Mouse (Mus musculus): ENCODE results near the gene Tmem135. TPM values are rescaled to one million over a fixed set of nuclear protein-coding genes. Genes with fewer than 3 reads are reported as not detected.

Tmem135 gene
- polyA plus RNA-seq, 1 experiment from 2014 or later, result 14.6 TPM

GRCm38 (mm10) chr7:89410294-89410693, 6.3 kb upstream of the Tmem135 start:
- Histone ChIP-seq H3K36me3 (ENCODE audit: control insufficient read depth, insufficient read depth, low read length) (no peaks in the 10 kb centered on the region), H3K4me3 (ENCODE audit: low read depth, low read length) (no peak overlapping the region), H3K4me2 (replicated peaks; ENCODE audit: low read depth, low read length) (no peak overlapping the region), H3K27me3 (ENCODE audit: control insufficient read depth, insufficient read depth, low read length) (no peaks in the 10 kb centered on the region; the same call in 1 of the 2 replicates), H3K9me3 (ENCODE audit: control insufficient read depth, low read length) (no peaks in the 10 kb centered on the region), H3K9ac (ENCODE audit: low read depth, low read length) (no peak overlapping the region), H3K27ac (ENCODE audit: low read depth, low read length) (no peak overlapping the region), H3K4me1 (replicated peaks; ENCODE audit: control insufficient read depth, insufficient read depth, low read length) (no peaks in the 10 kb centered on the region; the same call in 1 of the 2 replicates)
- ATAC-seq (ENCODE audit: low FRiP score), result no peak
- no peak for DNase-seq (ENCODE audit: low spot score)
- WGBS, result 80% methylated on average over 4 of the region's 4 CpGs

- DNase-seq (ENCODE audit: low spot score), result no peak
- no peak overlapping the region for H3K27ac ChIP-seq (ENCODE audit: low read depth, low read length)
- H3K9me3 ChIP-seq (ENCODE audit: control insufficient read depth, low read length), result no peaks in the 10 kb centered on the region
- no peak overlapping the region for H3K9ac ChIP-seq (ENCODE audit: low read depth, low read length)
- H3K4me1 ChIP-seq (replicated peaks; ENCODE audit: control insufficient read depth, insufficient read depth, low read length), result peaks cover 3% of the 10 kb centered on the region; the same call in 1 of the 2 replicates
- no peak for ATAC-seq (ENCODE audit: low FRiP score)
- no peaks in the 10 kb centered on the region for H3K36me3 ChIP-seq (ENCODE audit: control insufficient read depth, insufficient read depth, low read length)
- H3K4me2 ChIP-seq (replicated peaks; ENCODE audit: low read depth, low read length), result no peak overlapping the region
- peaks cover 5% of the 10 kb centered on the region for H3K27me3 ChIP-seq (ENCODE audit: control insufficient read depth, insufficient read depth, low read length)
- WGBS, result 90% methylated on average over 24 of the region's 24 CpGs
- H3K4me3 ChIP-seq (ENCODE audit: low read depth, low read length), result no peak overlapping the region
Measured at GRCm38 (mm10) chr7:89407006-89407940, 3.3 kb upstream of the Tmem135 start.

GRCm38 (mm10) chr7:89406011-89406410, 2.0 kb upstream of the Tmem135 start:
- peaks cover 5% of the 10 kb centered on the region for H3K27me3 ChIP-seq (ENCODE audit: control insufficient read depth, insufficient read depth, low read length)
- H3K36me3 ChIP-seq (ENCODE audit: control insufficient read depth, insufficient read depth, low read length), result no peaks in the 10 kb centered on the region
- ATAC-seq (ENCODE audit: low FRiP score), result no peak
- H3K4me2 ChIP-seq (replicated peaks; ENCODE audit: low read depth, low read length), result no peak overlapping the region
- H3K4me1 ChIP-seq (replicated peaks; ENCODE audit: control insufficient read depth, insufficient read depth, low read length), result peaks cover 3% of the 10 kb centered on the region; the same call in 1 of the 2 replicates
- DNase-seq (ENCODE audit: low spot score), result no peak
- no peak overlapping the region for H3K9ac ChIP-seq (ENCODE audit: low read depth, low read length)
- no peak overlapping the region for H3K27ac ChIP-seq (ENCODE audit: low read depth, low read length)
- WGBS, result 58% methylated on average over 1 of the region's 1 CpGs
- peak overlapping the region; percentile 8; the same call in 1 of the 2 replicates for H3K4me3 ChIP-seq (ENCODE audit: low read depth, low read length)
- H3K9me3 ChIP-seq (ENCODE audit: control insufficient read depth, low read length), result no peaks in the 10 kb centered on the region

GRCm38 (mm10) chr7:89404734-89405440, 865 bp upstream of the Tmem135 start:
- peak overlapping the region; percentile 100 for H3K4me2 ChIP-seq (replicated peaks; ENCODE audit: low read depth, low read length)
- H3K9ac ChIP-seq (ENCODE audit: low read depth, low read length), result peak overlapping the region; percentile 77
- no peaks in the 10 kb centered on the region for H3K9me3 ChIP-seq (ENCODE audit: control insufficient read depth, low read length)
- H3K4me1 ChIP-seq (replicated peaks; ENCODE audit: control insufficient read depth, insufficient read depth, low read length), result peaks cover 3% of the 10 kb centered on the region; the same call in 1 of the 2 replicates
- no peak overlapping the region; the same call in 1 of the 2 replicates for H3K27ac ChIP-seq (ENCODE audit: low read depth, low read length)
- no peak for ATAC-seq (ENCODE audit: low FRiP score)
- peaks cover 5% of the 10 kb centered on the region for H3K27me3 ChIP-seq (ENCODE audit: control insufficient read depth, insufficient read depth, low read length)
- WGBS, result under 1% methylated on average over 35 of the region's 35 CpGs
- peak overlapping the region; percentile 71 for H3K4me3 ChIP-seq (ENCODE audit: low read depth, low read length)
- H3K36me3 ChIP-seq (ENCODE audit: control insufficient read depth, insufficient read depth, low read length), result no peaks in the 10 kb centered on the region
- peak; percentile 55 for DNase-seq (ENCODE audit: low spot score)

- Histone ChIP-seq H3K9me3 (ENCODE audit: control insufficient read depth, low read length) (no peaks in the 10 kb centered on the region), H3K27ac (ENCODE audit: low read depth, low read length) (peak overlapping the region; percentile 80), H3K27me3 (ENCODE audit: control insufficient read depth, insufficient read depth, low read length) (peaks cover 5% of the 10 kb centered on the region), H3K36me3 (ENCODE audit: control insufficient read depth, insufficient read depth, low read length) (no peaks in the 10 kb centered on the region), H3K4me2 (replicated peaks; ENCODE audit: low read depth, low read length) (peak overlapping the region; percentile 100), H3K4me3 (ENCODE audit: low read depth, low read length) (peak overlapping the region; percentile 71), H3K4me1 (replicated peaks; ENCODE audit: control insufficient read depth, insufficient read depth, low read length) (peaks cover 3% of the 10 kb centered on the region; the same call in 1 of the 2 replicates), H3K9ac (ENCODE audit: low read depth, low read length) (peak overlapping the region; percentile 58)
- WGBS, result 5% methylated on average over 52 of the region's 52 CpGs
- ATAC-seq (ENCODE audit: low FRiP score), result peak; percentile 85
- peak; percentile 79 for DNase-seq (ENCODE audit: low spot score)
Measured at GRCm38 (mm10) chr7:89403053-89403972, 709 bp downstream of the Tmem135 start.

GRCm38 (mm10) chr7:89401936-89402335, 2.1 kb downstream of the Tmem135 start:
- WGBS, result 83% methylated on average over 3 of the region's 3 CpGs
- ATAC-seq (ENCODE audit: low FRiP score) (no peak), DNase-seq (ENCODE audit: low spot score) (no peak)
- Histone ChIP-seq H3K27me3 (ENCODE audit: control insufficient read depth, insufficient read depth, low read length) (peaks cover 5% of the 10 kb centered on the region), H3K4me2 (replicated peaks; ENCODE audit: low read depth, low read length) (no peak overlapping the region), H3K9me3 (ENCODE audit: control insufficient read depth, low read length) (no peaks in the 10 kb centered on the region), H3K9ac (ENCODE audit: low read depth, low read length) (no peak overlapping the region), H3K4me3 (ENCODE audit: low read depth, low read length) (no peak overlapping the region), H3K4me1 (replicated peaks; ENCODE audit: control insufficient read depth, insufficient read depth, low read length) (peaks cover 3% of the 10 kb centered on the region; the same call in 1 of the 2 replicates), H3K36me3 (ENCODE audit: control insufficient read depth, insufficient read depth, low read length) (no peaks in the 10 kb centered on the region), H3K27ac (ENCODE audit: low read depth, low read length) (no peak overlapping the region)

- H3K9me3 ChIP-seq (ENCODE audit: control insufficient read depth, low read length), result no peaks in the 10 kb centered on the region
- H3K4me3 ChIP-seq (ENCODE audit: low read depth, low read length), result no peak overlapping the region
- no peaks in the 10 kb centered on the region for H3K36me3 ChIP-seq (ENCODE audit: control insufficient read depth, insufficient read depth, low read length)
- no peak for ATAC-seq (ENCODE audit: low FRiP score)
- H3K27ac ChIP-seq (ENCODE audit: low read depth, low read length), result no peak overlapping the region
- no peak for DNase-seq (ENCODE audit: low spot score)
- peaks cover 5% of the 10 kb centered on the region for H3K27me3 ChIP-seq (ENCODE audit: control insufficient read depth, insufficient read depth, low read length)
- no peak overlapping the region for H3K4me2 ChIP-seq (replicated peaks; ENCODE audit: low read depth, low read length)
- H3K9ac ChIP-seq (ENCODE audit: low read depth, low read length), result no peak overlapping the region
- H3K4me1 ChIP-seq (replicated peaks; ENCODE audit: control insufficient read depth, insufficient read depth, low read length), result peaks cover 3% of the 10 kb centered on the region; the same call in 1 of the 2 replicates
- 48% methylated on average over 11 of the region's 11 CpGs for WGBS
Measured at GRCm38 (mm10) chr7:89401136-89401858, 2.7 kb downstream of the Tmem135 start.
